Mouse (Mus musculus) stomach, postnatal 0 days (tissue): ENCODE data around the gene Serpinb11. TPM values are rescaled to one million over a fixed set of nuclear protein-coding genes. Genes with fewer than 3 reads are reported as not detected.

Experiments
- ATAC-seq: fragments of 200-750 bp; cut with Nextera tagmentation; 2 replicates; pipeline ENCODE4 v1.8.0; 2017; ENCODE audit not compliant: low FRiP score, low TSS enrichment
- DNase-seq: peaks from one replicate; pipeline ENCODE4 v3.0.0-alpha.2; 2016; ENCODE audit warnings: low spot score
- H3K27ac ChIP-seq: fragments of 300-500 bp; sonication (generic); replicated peaks from 2 replicates; pipeline ENCODE4 v1.5.1; 2014; ENCODE audit warnings: mild to moderate bottlenecking, control low read depth
- H3K27me3 ChIP-seq: fragments of 300-500 bp; sonication (generic); 2 replicates; pipeline ENCODE4 v1.6.1; 2014; ENCODE audit warnings: low read length; ENCODE audit not compliant: control insufficient read depth, insufficient read depth
- H3K36me3 ChIP-seq: fragments of 300-500 bp; sonication (generic); 2 replicates; pipeline ENCODE4 v1.6.1; 2014; ENCODE audit warnings: low read length, mixed read lengths; ENCODE audit not compliant: control insufficient read depth, insufficient read depth
- H3K4me1 ChIP-seq: fragments of 300-500 bp; sonication (generic); replicated peaks from 2 replicates; pipeline ENCODE4 v1.6.1; 2014; ENCODE audit warnings: antibody characterized with exemption; ENCODE audit not compliant: control insufficient read depth, insufficient read depth
- H3K4me2 ChIP-seq: fragments of 300-500 bp; sonication (generic); replicated peaks from 2 replicates; pipeline ENCODE4 v1.6.1; 2014; ENCODE audit warnings: low read depth, mild to moderate bottlenecking, control low read depth, moderate library complexity
- H3K4me3 ChIP-seq: fragments of 300-500 bp; sonication (generic); 2 replicates; pipeline ENCODE4 v1.5.1; 2014; ENCODE audit warnings: low read depth, low read length, control low read depth
- H3K9ac ChIP-seq: fragments of 300-500 bp; sonication (generic); 2 replicates; pipeline ENCODE4 v1.6.1; 2014; ENCODE audit warnings: mild to moderate bottlenecking, low read length, control low read depth, mixed read lengths
- H3K9me3 ChIP-seq: fragments of 300-500 bp; sonication (generic); 2 replicates; pipeline ENCODE4 v1.6.1; 2016; ENCODE audit warnings: low read length; ENCODE audit not compliant: control insufficient read depth
- CTCF ChIP-seq: IDR thresholded peaks from 2 replicates; pipeline ENCODE4 v1.5.1; 2016; ENCODE audit warnings: antibody characterized with exemption, low read depth, mild to moderate bottlenecking, moderate library complexity
- EP300 ChIP-seq: optimal IDR thresholded peaks from 2 replicates; pipeline ENCODE3; 2016; ENCODE audit warnings: antibody characterized with exemption
- WGBS: fragments of 180-500 bp; shearing (Covaris S2); extraction: QIAGEN DNeasy Blood & Tissue Kit; methylation state at CpG from one replicate; pipeline ENCODE4 v1.1.7; 2014; 5-methylcytosine and 5-hydroxymethylcytosine counted together
- polyA plus RNA-seq: library from polyadenylated mRNA; unstranded; fragments of >200 nt; fragmentation: Nextera tagmentation; extraction: Ambion mirVana; gene quantifications from 2 replicates; pipeline ENCODE4 v1.2.1, GENCODE M21; 2015

Serpinb11 gene
- polyA plus RNA-seq, 1 experiment from 2014 or later = 16.2 TPM

DNA sequence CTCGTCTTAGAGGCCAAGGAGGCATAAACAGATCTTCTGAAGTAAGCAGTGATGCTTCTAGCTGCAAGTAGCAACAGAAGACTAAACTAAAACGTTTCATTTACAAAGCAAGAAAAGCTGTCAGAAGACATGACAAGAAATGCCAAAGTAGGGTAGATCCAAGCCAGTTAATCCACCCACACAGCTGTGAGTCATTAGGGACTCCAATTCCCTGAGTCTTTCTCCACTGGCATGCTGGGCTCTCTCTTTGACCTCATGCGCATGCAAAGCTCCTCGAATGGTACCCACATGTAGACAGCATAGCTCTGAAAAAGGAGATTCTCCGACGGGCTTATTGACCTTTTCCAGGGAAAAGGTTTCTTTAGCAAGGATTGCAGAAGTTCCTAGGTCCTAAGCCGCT is 5.0 kb downstream of the Serpinb11 start:
- Histone ChIP-seq H3K4me3 (no peak overlapping the region), H3K27ac (no peak overlapping the region), H3K27me3 (no peaks in the 10 kb centered on the region), H3K4me2 (no peak overlapping the region), H3K9me3 (no peaks in the 10 kb centered on the region), H3K36me3 (no peaks in the 10 kb centered on the region), H3K4me1 (no peaks in the 10 kb centered on the region), H3K9ac (no peak overlapping the region)
- TF ChIP-seq CTCF (no peak), EP300 (no peak)
- ATAC-seq (no peak), DNase-seq (no peak)
- WGBS = 56% methylated on average over 7 of the region's 7 CpGs

- no peak overlapping the region for H3K27ac ChIP-seq
- no peaks in the 10 kb centered on the region for H3K4me1 ChIP-seq
- no peak for TF ChIP-seq EP300
- TF ChIP-seq CTCF = no peak
- no peak overlapping the region for H3K4me2 ChIP-seq
- no peaks in the 10 kb centered on the region for H3K9me3 ChIP-seq
- H3K36me3 ChIP-seq = no peaks in the 10 kb centered on the region
- no peak overlapping the region for H3K4me3 ChIP-seq
- DNase-seq (no peak), ATAC-seq (no peak)
- WGBS = 63% methylated on average over 2 of the region's 2 CpGs
- H3K27me3 ChIP-seq = no peaks in the 10 kb centered on the region
- H3K9ac ChIP-seq = no peak overlapping the region
These were observed 7.9 kb downstream of the Serpinb11 start for GRCm38 (mm10) chr1:107368944-107369343.

DNA sequence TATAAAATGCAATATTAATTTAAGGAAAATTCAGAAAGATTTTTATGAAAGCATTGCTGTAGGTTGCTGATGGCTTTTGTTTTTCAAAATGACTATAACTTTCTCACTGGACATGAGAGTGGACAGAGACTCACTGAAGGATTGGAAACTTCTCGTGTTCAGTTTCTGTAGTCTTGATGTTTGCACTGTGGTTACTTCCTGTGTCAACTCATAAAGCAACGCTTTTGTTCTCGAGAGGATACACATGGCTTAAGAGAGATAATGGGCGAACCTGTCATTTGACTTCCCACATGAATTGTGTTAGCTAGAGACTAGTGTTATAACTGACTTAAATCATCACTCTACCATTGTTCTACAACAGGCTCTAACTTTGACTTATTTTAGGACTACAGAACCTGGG is 16.0 kb downstream of the Serpinb11 start:
- no peak for DNase-seq
- Histone ChIP-seq H3K27me3 (no peaks in the 10 kb centered on the region), H3K4me3 (no peak overlapping the region), H3K9me3 (no peaks in the 10 kb centered on the region), H3K27ac (no peak overlapping the region), H3K4me1 (no peaks in the 10 kb centered on the region), H3K4me2 (no peak overlapping the region), H3K36me3 (no peaks in the 10 kb centered on the region), H3K9ac (no peak overlapping the region)
- ATAC-seq = no peak
- WGBS = 48% methylated on average over 4 of the region's 4 CpGs
- TF ChIP-seq CTCF = no peak

- Histone ChIP-seq H3K27ac (no peak overlapping the region), H3K4me2 (no peak overlapping the region), H3K4me1 (no peaks in the 10 kb centered on the region), H3K9me3 (no peaks in the 10 kb centered on the region), H3K9ac (no peak overlapping the region), H3K4me3 (no peak overlapping the region), H3K36me3 (no peaks in the 10 kb centered on the region), H3K27me3 (no peaks in the 10 kb centered on the region)
- no peak for ATAC-seq
- DNase-seq = no peak
- TF ChIP-seq CTCF = no peak
- TF ChIP-seq EP300 = no peak
These were observed 17.4 kb downstream of the Serpinb11 start for GRCm38 (mm10) chr1:107378368-107378767.

DNA sequence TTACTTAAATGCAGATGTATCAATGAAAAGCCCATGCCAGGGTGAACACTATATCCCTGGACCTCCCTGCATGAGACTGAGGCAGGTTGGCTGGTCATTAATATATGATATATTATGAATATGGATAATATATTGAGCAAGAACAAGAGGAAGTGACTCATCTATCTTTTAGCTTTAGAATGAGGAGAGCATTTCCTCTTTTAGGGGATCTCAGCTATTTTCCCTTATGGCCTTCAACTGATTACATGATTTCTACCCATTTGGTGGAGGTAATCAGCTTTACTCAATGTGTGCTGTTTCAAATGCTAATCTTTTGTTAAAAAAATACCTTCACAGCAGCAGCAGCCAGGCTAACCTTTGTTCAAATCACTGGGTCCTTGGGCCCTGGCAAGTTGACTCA is 20.5 kb downstream of the Serpinb11 start:
- no peaks in the 10 kb centered on the region for H3K4me1 ChIP-seq
- no peaks in the 10 kb centered on the region for H3K36me3 ChIP-seq

DNA sequence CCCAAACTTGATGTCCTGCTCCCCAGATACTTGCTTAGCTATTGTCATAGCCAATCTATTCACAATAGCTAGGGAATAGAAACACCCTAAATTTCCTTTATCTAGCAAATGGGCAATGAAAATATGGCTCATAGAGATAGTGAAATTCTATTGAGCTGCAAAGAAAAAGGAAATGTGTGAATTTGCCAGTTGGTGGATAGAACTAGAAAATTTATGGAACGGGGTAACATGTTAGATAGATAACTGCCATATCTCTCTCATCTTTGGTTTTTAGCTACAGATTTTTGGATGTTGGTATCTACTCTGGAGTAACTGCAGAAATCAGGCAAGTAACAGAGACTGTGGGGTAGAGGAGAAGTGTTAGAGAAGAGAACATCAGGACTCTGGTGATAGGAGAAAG is 21.4 kb downstream of the Serpinb11 start:
- Histone ChIP-seq H3K9me3 (no peaks in the 10 kb centered on the region), H3K4me1 (no peaks in the 10 kb centered on the region), H3K27me3 (no peaks in the 10 kb centered on the region), H3K36me3 (no peaks in the 10 kb centered on the region), H3K4me3 (no peak overlapping the region), H3K4me2 (no peak overlapping the region), H3K27ac (no peak overlapping the region), H3K9ac (no peak overlapping the region)
- WGBS = 89% methylated on average over 1 of the region's 1 CpGs
- no peak for TF ChIP-seq CTCF
- no peak for TF ChIP-seq EP300
- ATAC-seq (no peak), DNase-seq (no peak)

More for the DNA sequence above, 20.5 kb downstream of the Serpinb11 start:
- Histone ChIP-seq H3K9ac (no peak overlapping the region), H3K27me3 (no peaks in the 10 kb centered on the region), H3K4me2 (no peak overlapping the region), H3K4me3 (no peak overlapping the region), H3K27ac (no peak overlapping the region), H3K9me3 (no peaks in the 10 kb centered on the region)
- DNase-seq (no peak), ATAC-seq (no peak)
- TF ChIP-seq CTCF = no peak
- TF ChIP-seq EP300 = no peak
